Mouse (Mus musculus) liver, embryonic 14.5 days (tissue): ENCODE measurements around the gene Fgfr2.

ENCODE experiments used
- CTCF ChIP-seq: IDR thresholded peaks from 2 replicates; pipeline ENCODE4 v1.5.1; 2016; ENCODE audit warnings: antibody characterized with exemption, low read depth, control low read depth
- EP300 ChIP-seq: IDR thresholded peaks from 2 replicates; pipeline ENCODE4 v1.6.1; 2016; ENCODE audit warnings: antibody characterized with exemption, low read depth

DNA sequence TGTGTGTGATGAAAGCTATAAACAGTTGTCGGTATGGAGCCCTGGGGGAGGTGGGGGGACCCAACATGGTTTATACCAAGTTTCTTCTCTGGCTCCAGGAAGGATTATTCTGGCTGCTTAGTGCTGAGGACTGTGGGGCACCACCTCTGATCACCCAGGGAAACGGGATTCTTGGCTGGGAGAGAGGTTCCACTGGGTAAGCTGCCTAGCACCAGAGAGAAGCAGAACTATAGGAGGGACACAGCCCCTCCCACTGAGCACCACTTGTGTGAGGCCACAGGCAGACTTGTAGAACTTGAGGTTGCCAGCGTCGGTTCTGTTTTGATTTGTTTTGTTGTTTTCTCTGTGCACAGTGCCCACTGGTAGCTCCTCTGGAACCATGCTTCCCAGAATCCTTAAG is 269.2 kb downstream of the Fgfr2 start:
- TF ChIP-seq EP300 (no peak), CTCF (no peak)
